Mouse (Mus musculus): ENCODE results near the gene Ldb1.

DNA sequence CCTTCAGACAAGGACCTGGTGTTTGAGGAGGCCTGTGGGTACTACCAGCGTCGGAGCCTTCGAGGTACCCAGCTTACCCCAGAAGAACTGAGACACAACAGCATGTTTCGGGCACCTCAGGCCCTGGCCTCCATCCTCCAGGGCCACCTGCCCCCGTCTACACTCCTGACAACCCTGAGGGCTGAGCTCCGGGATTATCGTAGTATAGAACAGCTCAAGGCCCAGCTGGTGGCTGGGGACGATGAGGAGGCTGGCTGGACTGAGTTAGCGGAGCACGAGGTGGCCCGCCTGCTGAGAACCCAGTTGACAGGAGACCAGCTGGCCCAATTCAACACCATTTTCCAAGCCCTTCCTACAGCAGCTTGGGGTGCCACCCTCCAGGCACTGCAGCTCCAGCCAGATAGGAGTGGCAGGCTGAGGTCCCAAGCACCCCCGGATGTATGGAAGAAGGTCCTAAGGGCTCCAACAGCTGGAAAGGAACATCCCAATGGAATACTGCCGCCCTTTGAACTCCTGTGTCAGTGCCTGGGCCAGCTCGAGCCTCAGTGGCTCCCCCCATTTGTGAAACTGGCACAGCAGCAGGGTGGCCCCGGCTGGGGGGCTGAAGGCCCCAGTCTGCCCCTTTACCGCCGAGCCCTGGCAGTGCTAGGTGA is 40.1 kb downstream of the Ldb1 start:
- TF ChIP-seq CTCF (IDR thresholded peaks at IDR 0.05; ENCODE audit: low read depth) (no peak), EP300 (optimal IDR thresholded peaks at IDR 0.05) (no peak)
